Mouse (Mus musculus): ENCODE results near the gene Pgf. TPM values are rescaled to one million over a fixed set of nuclear protein-coding genes. Genes with fewer than 3 reads are reported as not detected.

Pgf gene
- polyA plus RNA-seq, 1 experiment from 2014 or later = 13.1 TPM

GRCm38 (mm10) chr12:85203699-85204098, 26.1 kb upstream of the Pgf start:
- H3K4me3 ChIP-seq (ENCODE audit: low read length) = no peak overlapping the region
- no peak overlapping the region for H3K27ac ChIP-seq (ENCODE audit: low read depth, low read length)
- no peak overlapping the region for H3K9ac ChIP-seq (ENCODE audit: low read depth, low read length)
- no peaks in the 10 kb centered on the region for H3K9me3 ChIP-seq (ENCODE audit: control insufficient read depth, low read length)
- 85% methylated on average over 5 of the region's 5 CpGs for WGBS
- no peaks in the 10 kb centered on the region for H3K27me3 ChIP-seq (replicated peaks; ENCODE audit: control insufficient read depth, insufficient read depth, low read length)
- H3K4me1 ChIP-seq (ENCODE audit: control insufficient read depth, insufficient read depth, low read depth, low read length) = peaks cover 10% of the 10 kb centered on the region
- no peak overlapping the region for H3K4me2 ChIP-seq (ENCODE audit: low read length)
- no peaks in the 10 kb centered on the region for H3K36me3 ChIP-seq (ENCODE audit: control insufficient read depth, insufficient read depth, low read length)
- no peak for ATAC-seq

- Histone ChIP-seq H3K4me3 (ENCODE audit: low read length) (no peak overlapping the region), H3K9ac (ENCODE audit: low read depth, low read length) (no peak overlapping the region), H3K27me3 (replicated peaks; ENCODE audit: control insufficient read depth, insufficient read depth, low read length) (no peaks in the 10 kb centered on the region), H3K4me1 (ENCODE audit: control insufficient read depth, insufficient read depth, low read depth, low read length) (peaks cover 10% of the 10 kb centered on the region), H3K36me3 (ENCODE audit: control insufficient read depth, insufficient read depth, low read length) (no peaks in the 10 kb centered on the region), H3K27ac (ENCODE audit: low read depth, low read length) (no peak overlapping the region), H3K4me2 (ENCODE audit: low read length) (no peak overlapping the region), H3K9me3 (ENCODE audit: control insufficient read depth, low read length) (no peaks in the 10 kb centered on the region)
- no peak for ATAC-seq
- WGBS = 89% methylated on average over 7 of the region's 7 CpGs
Observed at GRCm38 (mm10) chr12:85202191-85202590, 24.6 kb upstream of the Pgf start.

- Histone ChIP-seq H3K9me3 (ENCODE audit: control insufficient read depth, low read length) (no peaks in the 10 kb centered on the region), H3K27ac (ENCODE audit: low read depth, low read length) (peak overlapping the region; percentile 51; the same call in 1 of the 2 replicates), H3K9ac (ENCODE audit: low read depth, low read length) (no peak overlapping the region), H3K27me3 (replicated peaks; ENCODE audit: control insufficient read depth, insufficient read depth, low read length) (no peaks in the 10 kb centered on the region), H3K36me3 (ENCODE audit: control insufficient read depth, insufficient read depth, low read length) (no peaks in the 10 kb centered on the region), H3K4me3 (ENCODE audit: low read length) (no peak overlapping the region), H3K4me1 (ENCODE audit: control insufficient read depth, insufficient read depth, low read depth, low read length) (peaks cover 10% of the 10 kb centered on the region), H3K4me2 (ENCODE audit: low read length) (no peak overlapping the region)
- WGBS = 76% methylated on average over 2 of the region's 2 CpGs
- no peak for ATAC-seq
Observed at GRCm38 (mm10) chr12:85201830-85202147, 24.2 kb upstream of the Pgf start.

- Histone ChIP-seq H3K4me2 (ENCODE audit: low read length) (peak overlapping the region; percentile 12; the same call in 1 of the 2 replicates), H3K4me3 (ENCODE audit: low read length) (no peak overlapping the region), H3K9me3 (ENCODE audit: control insufficient read depth, low read length) (no peaks in the 10 kb centered on the region), H3K9ac (ENCODE audit: low read depth, low read length) (peak overlapping the region; percentile 48), H3K36me3 (ENCODE audit: control insufficient read depth, insufficient read depth, low read length) (no peaks in the 10 kb centered on the region), H3K27ac (ENCODE audit: low read depth, low read length) (peak overlapping the region; percentile 51), H3K27me3 (replicated peaks; ENCODE audit: control insufficient read depth, insufficient read depth, low read length) (no peaks in the 10 kb centered on the region), H3K4me1 (ENCODE audit: control insufficient read depth, insufficient read depth, low read depth, low read length) (peaks cover 10% of the 10 kb centered on the region)
- WGBS = 28% methylated on average over 22 of the region's 24 CpGs
- peak; percentile 76 for ATAC-seq
Observed at GRCm38 (mm10) chr12:85200929-85201829, 23.6 kb upstream of the Pgf start.

GRCm38 (mm10) chr12:85199954-85200353, 22.4 kb upstream of the Pgf start:
- H3K4me3 ChIP-seq (ENCODE audit: low read length) = no peak overlapping the region
- peaks cover 15% of the 10 kb centered on the region for H3K4me1 ChIP-seq (ENCODE audit: control insufficient read depth, insufficient read depth, low read depth, low read length)
- H3K9ac ChIP-seq (ENCODE audit: low read depth, low read length) = no peak overlapping the region
- no peak overlapping the region for H3K4me2 ChIP-seq (ENCODE audit: low read length)
- no peaks in the 10 kb centered on the region for H3K9me3 ChIP-seq (ENCODE audit: control insufficient read depth, low read length)
- WGBS = 93% methylated on average over 1 of the region's 1 CpGs
- H3K27ac ChIP-seq (ENCODE audit: low read depth, low read length) = no peak overlapping the region
- H3K27me3 ChIP-seq (replicated peaks; ENCODE audit: control insufficient read depth, insufficient read depth, low read length) = no peaks in the 10 kb centered on the region
- no peaks in the 10 kb centered on the region for H3K36me3 ChIP-seq (ENCODE audit: control insufficient read depth, insufficient read depth, low read length)
- no peak for ATAC-seq

- ATAC-seq = no peak
Observed at GRCm38 (mm10) chr12:85197936-85198335, 20.3 kb upstream of the Pgf start.

GRCm38 (mm10) chr12:85197371-85197770, 19.8 kb upstream of the Pgf start:
- Histone ChIP-seq H3K4me2 (ENCODE audit: low read length) (no peak overlapping the region), H3K9me3 (ENCODE audit: control insufficient read depth, low read length) (no peaks in the 10 kb centered on the region), H3K4me1 (ENCODE audit: control insufficient read depth, insufficient read depth, low read depth, low read length) (peaks cover 29% of the 10 kb centered on the region), H3K27ac (ENCODE audit: low read depth, low read length) (no peak overlapping the region), H3K9ac (ENCODE audit: low read depth, low read length) (no peak overlapping the region), H3K4me3 (ENCODE audit: low read length) (no peak overlapping the region), H3K36me3 (ENCODE audit: control insufficient read depth, insufficient read depth, low read length) (no peaks in the 10 kb centered on the region), H3K27me3 (replicated peaks; ENCODE audit: control insufficient read depth, insufficient read depth, low read length) (no peaks in the 10 kb centered on the region)
- 78% methylated on average over 7 of the region's 7 CpGs for WGBS
- ATAC-seq = no peak

More at GRCm38 (mm10) chr12:85197936-85198335, 20.3 kb upstream of the Pgf start:
- no peak overlapping the region for H3K9ac ChIP-seq (ENCODE audit: low read depth, low read length)
- peaks cover 27% of the 10 kb centered on the region for H3K4me1 ChIP-seq (ENCODE audit: control insufficient read depth, insufficient read depth, low read depth, low read length)
- H3K4me2 ChIP-seq (ENCODE audit: low read length) = no peak overlapping the region
- no peaks in the 10 kb centered on the region for H3K36me3 ChIP-seq (ENCODE audit: control insufficient read depth, insufficient read depth, low read length)
- no peaks in the 10 kb centered on the region for H3K27me3 ChIP-seq (replicated peaks; ENCODE audit: control insufficient read depth, insufficient read depth, low read length)
- WGBS = 51% methylated on average over 8 of the region's 8 CpGs
- no peaks in the 10 kb centered on the region for H3K9me3 ChIP-seq (ENCODE audit: control insufficient read depth, low read length)
- H3K27ac ChIP-seq (ENCODE audit: low read depth, low read length) = no peak overlapping the region
- no peak overlapping the region for H3K4me3 ChIP-seq (ENCODE audit: low read length)

- H3K27ac ChIP-seq (ENCODE audit: low read depth, low read length) = no peak overlapping the region
- H3K4me1 ChIP-seq (ENCODE audit: control insufficient read depth, insufficient read depth, low read depth, low read length) = peaks cover 23% of the 10 kb centered on the region
- H3K9ac ChIP-seq (ENCODE audit: low read depth, low read length) = no peak overlapping the region
- H3K4me2 ChIP-seq (ENCODE audit: low read length) = no peak overlapping the region
- H3K9me3 ChIP-seq (ENCODE audit: control insufficient read depth, low read length) = no peaks in the 10 kb centered on the region
- no peak overlapping the region for H3K4me3 ChIP-seq (ENCODE audit: low read length)
- 88% methylated on average over 10 of the region's 10 CpGs for whole genome bisulfite sequencing
- ATAC-seq = no peak
- no peaks in the 10 kb centered on the region for H3K27me3 ChIP-seq (replicated peaks; ENCODE audit: control insufficient read depth, insufficient read depth, low read length)
- H3K36me3 ChIP-seq (ENCODE audit: control insufficient read depth, insufficient read depth, low read length) = no peaks in the 10 kb centered on the region
Observed at GRCm38 (mm10) chr12:85196191-85196590, 18.6 kb upstream of the Pgf start.

- no peaks in the 10 kb centered on the region for H3K27me3 ChIP-seq (replicated peaks; ENCODE audit: control insufficient read depth, insufficient read depth, low read length)
- no peaks in the 10 kb centered on the region for H3K36me3 ChIP-seq (ENCODE audit: control insufficient read depth, insufficient read depth, low read length)
- peak; percentile 22; the same call in 1 of the 2 replicates for ATAC-seq
- H3K27ac ChIP-seq (ENCODE audit: low read depth, low read length) = 0 out of 2 replicates have a peak overlapping the region, but pooled peaks have one; percentile 31
- 70% methylated on average over 5 of the region's 5 CpGs for WGBS
- H3K4me2 ChIP-seq (ENCODE audit: low read length) = no peak overlapping the region
- no peak overlapping the region for H3K4me3 ChIP-seq (ENCODE audit: low read length)
- peaks cover 20% of the 10 kb centered on the region for H3K4me1 ChIP-seq (ENCODE audit: control insufficient read depth, insufficient read depth, low read depth, low read length)
- no peaks in the 10 kb centered on the region for H3K9me3 ChIP-seq (ENCODE audit: control insufficient read depth, low read length)
- H3K9ac ChIP-seq (ENCODE audit: low read depth, low read length) = no peak overlapping the region
Observed at GRCm38 (mm10) chr12:85195086-85195485, 17.5 kb upstream of the Pgf start.

Measured in hindbrain, embryonic 16.5 days (tissue).